Mouse (Mus musculus) midbrain, postnatal 0 days (tissue): ENCODE data around the gene Flvcr1. TPM values are rescaled to one million over a fixed set of nuclear protein-coding genes. Genes with fewer than 3 reads are reported as not detected.

Source experiments
- ATAC-seq: fragments of 200-750 bp; cut with Nextera tagmentation; 2 replicates; pipeline ENCODE4 v1.8.0; 2017; ENCODE audit warnings: moderate number of reproducible peaks, mild to moderate bottlenecking, moderate TSS enrichment, moderate library complexity; ENCODE audit not compliant: low FRiP score
- DNase-seq: peaks from one replicate; pipeline ENCODE4 v3.0.0-alpha.2; 2015; ENCODE audit warnings: low spot score
- H3K27ac ChIP-seq: fragments of 300-500 bp; sonication (generic); 2 replicates; pipeline ENCODE4 v1.5.1; 2014; ENCODE audit warnings: low read depth, mild to moderate bottlenecking, low read length, mixed read lengths
- H3K27me3 ChIP-seq: fragments of 300-500 bp; sonication (generic); 2 replicates; pipeline ENCODE4 v1.6.1; 2014; ENCODE audit warnings: low read length, control low read depth, mixed read lengths; ENCODE audit not compliant: insufficient read depth
- H3K36me3 ChIP-seq: fragments of 300-500 bp; sonication (generic); 2 replicates; pipeline ENCODE4 v1.6.1; 2014; ENCODE audit warnings: low read length, control low read depth, mixed read lengths; ENCODE audit not compliant: insufficient read depth
- H3K4me1 ChIP-seq: fragments of 300-500 bp; sonication (generic); 2 replicates; pipeline ENCODE4 v1.6.1; 2014; ENCODE audit warnings: mild to moderate bottlenecking, control low read depth, antibody characterized with exemption, low read length, mixed read lengths; ENCODE audit not compliant: insufficient read depth
- H3K4me2 ChIP-seq: fragments of 300-500 bp; sonication (generic); 2 replicates; pipeline ENCODE4 v1.6.1; 2014; ENCODE audit warnings: low read depth, mild to moderate bottlenecking, low read length, mixed read lengths; ENCODE audit not compliant: poor library complexity, severe bottlenecking
- H3K4me3 ChIP-seq: fragments of 300-500 bp; sonication (generic); 2 replicates; pipeline ENCODE4 v1.5.1; 2014; ENCODE audit warnings: low read depth, mild to moderate bottlenecking, low read length, moderate library complexity
- H3K9ac ChIP-seq: fragments of 300-500 bp; sonication (generic); replicated peaks from 2 replicates; pipeline ENCODE4 v1.6.1; 2014; ENCODE audit warnings: mild to moderate bottlenecking, low read length, moderate library complexity, mixed read lengths; ENCODE audit not compliant: poor library complexity, severe bottlenecking
- H3K9me3 ChIP-seq: fragments of 300-500 bp; sonication (generic); 2 replicates; pipeline ENCODE4 v1.6.1; 2016; ENCODE audit warnings: low read length, control low read depth
- CTCF ChIP-seq: IDR thresholded peaks from 2 replicates; pipeline ENCODE4 v1.5.1; 2016; ENCODE audit warnings: antibody characterized with exemption, mild to moderate bottlenecking
- whole genome bisulfite sequencing: fragments of 180-500 bp; shearing (Covaris S2); extraction: QIAGEN DNeasy Blood & Tissue Kit; methylation state at CpG from one replicate; pipeline ENCODE4 v1.1.7; 2014; 5-methylcytosine and 5-hydroxymethylcytosine counted together
- polyA plus RNA-seq: library from polyadenylated mRNA; unstranded; fragments of >200 nt; fragmentation: Nextera tagmentation; extraction: Ambion mirVana; gene quantifications from 2 replicates; pipeline ENCODE4 v1.2.1, GENCODE M21; 2015
- total RNA-seq: library from RNA; depleted of rRNA; stranded (reverse); fragments of >200 nt; gene quantifications from 2 replicates; pipeline ENCODE4 v1.2.3, GENCODE M21; 2014

Gene Flvcr1
- total and polyA plus RNA-seq, 2 experiments from 2014 or later, result 9.2 to 32.3 TPM

GRCm38 (mm10) chr1:191045264-191045663 is 19.3 kb upstream of the Flvcr1 start:
- no peak for ATAC-seq
- H3K4me2 ChIP-seq, result no peak overlapping the region
- H3K9ac ChIP-seq, result no peak overlapping the region
- H3K27ac ChIP-seq, result no peak overlapping the region
- TF ChIP-seq CTCF, result no peak
- no peak for DNase-seq
- no peak overlapping the region for H3K4me3 ChIP-seq
- 95% methylated on average over 2 of the region's 2 CpGs for WGBS
- H3K4me1 ChIP-seq, result no peaks in the 10 kb centered on the region
- H3K36me3 ChIP-seq, result no peaks in the 10 kb centered on the region
- H3K9me3 ChIP-seq, result no peaks in the 10 kb centered on the region
- H3K27me3 ChIP-seq, result no peaks in the 10 kb centered on the region

GRCm38 (mm10) chr1:191042688-191043087 is 16.7 kb upstream of the Flvcr1 start:
- no peak for TF ChIP-seq CTCF
- Histone ChIP-seq H3K27ac (no peak overlapping the region), H3K4me3 (no peak overlapping the region), H3K4me1 (no peaks in the 10 kb centered on the region), H3K27me3 (no peaks in the 10 kb centered on the region), H3K9me3 (no peaks in the 10 kb centered on the region), H3K4me2 (no peak overlapping the region), H3K36me3 (no peaks in the 10 kb centered on the region), H3K9ac (no peak overlapping the region)
- no peak for DNase-seq
- 85% methylated on average over 3 of the region's 3 CpGs for WGBS
- no peak for ATAC-seq

GRCm38 (mm10) chr1:191042106-191042505 is 16.1 kb upstream of the Flvcr1 start:
- DNase-seq (no peak), ATAC-seq (no peak)
- Histone ChIP-seq H3K9ac (no peak overlapping the region), H3K36me3 (no peaks in the 10 kb centered on the region), H3K4me2 (no peak overlapping the region), H3K4me1 (no peaks in the 10 kb centered on the region), H3K9me3 (no peaks in the 10 kb centered on the region), H3K27ac (no peak overlapping the region), H3K4me3 (no peak overlapping the region), H3K27me3 (no peaks in the 10 kb centered on the region)
- 81% methylated on average over 5 of the region's 5 CpGs for WGBS
- TF ChIP-seq CTCF, result no peak

- Histone ChIP-seq H3K9me3 (no peaks in the 10 kb centered on the region), H3K4me1 (no peaks in the 10 kb centered on the region), H3K4me2 (no peak overlapping the region), H3K36me3 (no peaks in the 10 kb centered on the region), H3K9ac (no peak overlapping the region), H3K27me3 (no peaks in the 10 kb centered on the region), H3K27ac (no peak overlapping the region), H3K4me3 (no peak overlapping the region)
- DNase-seq (no peak), ATAC-seq (no peak)
- TF ChIP-seq CTCF, result no peak
Observed at GRCm38 (mm10) chr1:191041352-191041751, 15.4 kb upstream of the Flvcr1 start.

- no peak overlapping the region for H3K4me2 ChIP-seq
- H3K4me3 ChIP-seq, result no peak overlapping the region
- no peaks in the 10 kb centered on the region for H3K9me3 ChIP-seq
- H3K36me3 ChIP-seq, result no peaks in the 10 kb centered on the region
- H3K27ac ChIP-seq, result no peak overlapping the region
- H3K9ac ChIP-seq, result no peak overlapping the region
- H3K4me1 ChIP-seq, result no peaks in the 10 kb centered on the region
- ATAC-seq, result no peak
- no peaks in the 10 kb centered on the region for H3K27me3 ChIP-seq
- TF ChIP-seq CTCF, result no peak
- WGBS, result 94% methylated on average over 4 of the region's 4 CpGs
- no peak for DNase-seq
Observed at GRCm38 (mm10) chr1:191037999-191038398, 12.0 kb upstream of the Flvcr1 start.

GRCm38 (mm10) chr1:191036554-191037334 is 10.8 kb upstream of the Flvcr1 start, which contains the start of gene Spata45:
TSS of gene Spata45 (plus strand) at chr1:191036639.
- WGBS, result 77% methylated on average over 6 of the region's 6 CpGs
- Histone ChIP-seq H3K9ac (no peak within 1 kb of the TSS), H3K36me3 (no peaks in the 10 kb centered on the region), H3K9me3 (no peaks in the 10 kb centered on the region), H3K4me2 (no peak within 1 kb of the TSS), H3K4me3 (no peak within 1 kb of the TSS), H3K4me1 (no peaks in the 10 kb centered on the region), H3K27ac (no peak within 1 kb of the TSS), H3K27me3 (no peaks in the 10 kb centered on the region)
- ATAC-seq (no peak), DNase-seq (no peak)
- TF ChIP-seq CTCF, result no peak
